Comparison of ENCODE assay signal across 15 mouse cellular contexts in the genomic region with DNA sequence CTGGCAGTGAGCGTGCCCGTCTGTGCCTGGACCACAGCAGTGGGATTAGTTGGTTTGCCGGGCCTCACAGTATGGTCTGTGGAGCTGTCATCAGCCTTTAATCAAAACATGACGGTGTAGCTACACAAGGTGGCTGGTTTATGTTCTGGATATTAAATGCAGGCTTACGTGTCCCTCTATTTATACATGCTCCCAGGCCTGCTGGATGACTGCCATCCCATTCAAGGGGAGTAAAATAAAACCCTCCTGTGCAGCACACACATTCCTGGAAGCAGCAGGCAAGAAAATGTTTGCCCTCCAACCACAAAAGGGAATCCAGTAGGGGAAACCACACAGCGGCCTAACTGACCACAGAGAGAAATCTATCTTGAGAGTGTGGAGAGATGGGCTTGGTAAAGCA. TPM values are rescaled to one million over a fixed set of nuclear protein-coding genes. Genes with fewer than 3 reads are reported as not detected.
A peak's percentile ranks its signal among the peaks of the same experiment; 100 is the strongest.
DNase-seq lines count a peak whose midpoint lies in the region; ATAC-seq and TF ChIP-seq lines count a peak whose summit lies in the region.
"Had no signal": no experiment of that assay in that cellular context is flagged by ENCODE, and none has a peak within 500 bp of the region (broad histone marks: within the 10 kb centered on the region; RNA-seq: fewer than 3 reads in every experiment).

No protein-coding gene starts in this region.

- no peaks in the 10 kb centered on the region for H3K27me3 ChIP-seq in heart, embryonic 12.5 days (replicated peaks)
- H3K27me3 ChIP-seq in heart, embryonic 10.5 days (ENCODE audit: insufficient read depth, poor library complexity, severe bottlenecking): no peaks in the 10 kb centered on the region
- peaks cover 75% of the 10 kb centered on the region for H3K27me3 ChIP-seq in Patski
- no peaks in the 10 kb centered on the region for H3K27me3 ChIP-seq in heart, embryonic 16.5 days (ENCODE audit: control insufficient read depth, insufficient read depth, low read length)
- no peaks in the 10 kb centered on the region for H3K27me3 ChIP-seq in limb, embryonic 14.5 days (ENCODE audit: control insufficient read depth, insufficient read depth, low read length)
- H3K27me3 ChIP-seq in liver, embryonic 12.5 days (replicated peaks): no peaks in the 10 kb centered on the region

- no peak overlapping the region for H3K4me3 ChIP-seq in heart, embryonic 12.5 days
- H3K4me3 ChIP-seq in heart, embryonic 10.5 days: no peak overlapping the region
- no peak overlapping the region for H3K4me3 ChIP-seq in heart, embryonic 16.5 days (ENCODE audit: low read length)
- H3K4me3 ChIP-seq in limb, embryonic 14.5 days (replicated peaks; ENCODE audit: low read length): no peak overlapping the region
- H3K4me3 ChIP-seq in liver, embryonic 12.5 days: no peak overlapping the region

- H3K27ac ChIP-seq in heart, embryonic 12.5 days (ENCODE audit: poor library complexity, severe bottlenecking): peak overlapping the region; percentile 80
- H3K27ac ChIP-seq in heart, embryonic 10.5 days: no peak overlapping the region
- H3K27ac ChIP-seq in heart, embryonic 16.5 days (ENCODE audit: low read length): peak overlapping the region; percentile 94
- no peak overlapping the region; the same call in 1 of the 2 replicates for H3K27ac ChIP-seq in limb, embryonic 14.5 days (replicated peaks; ENCODE audit: low read depth, low read length)
- no peak overlapping the region for H3K27ac ChIP-seq in liver, embryonic 12.5 days
- H3K27ac ChIP-seq: hindbrain, embryonic 14.5 days; liver, embryonic 14.5 days had no signal

- no peak for DNase-seq in heart, embryonic 10.5 days (ENCODE audit: low spot score)
- DNase-seq in Patski (ENCODE audit: low read depth, low spot score): peak; percentile 95
- DNase-seq in limb, embryonic 14.5 days (ENCODE audit: low spot score): peak; percentile 65
- DNase-seq in ovary, adult 18-20 months (ENCODE audit: low spot score): no peak
- DNase-seq: adrenal gland, postnatal 36 days; cerebellum, adult 11 months; kidney, postnatal 25 days; right cerebral cortex, postnatal 14 days had no signal

- no peak overlapping the region for H3K9ac ChIP-seq in heart, embryonic 12.5 days
- peak overlapping the region; percentile 43; the same call in 1 of the 2 replicates for H3K9ac ChIP-seq in heart, embryonic 16.5 days (ENCODE audit: low read length)
- no peak overlapping the region for H3K9ac ChIP-seq in limb, embryonic 14.5 days (ENCODE audit: low read depth, low read length, severe bottlenecking)
- H3K9ac ChIP-seq in liver, embryonic 12.5 days: no peak overlapping the region
- H3K9ac ChIP-seq: hindbrain, embryonic 14.5 days; liver, embryonic 14.5 days had no signal

- WGBS in heart, embryonic 12.5 days: 31% methylated on average over 6 of the region's 6 CpGs
- WGBS in heart, embryonic 10.5 days: 64% methylated on average over 6 of the region's 6 CpGs
- WGBS in heart, embryonic 16.5 days: 26% methylated on average over 6 of the region's 6 CpGs
- 18% methylated on average over 6 of the region's 6 CpGs for WGBS in limb, embryonic 14.5 days
- WGBS in liver, embryonic 12.5 days (ENCODE audit: insufficient replicate concordance): 52% methylated on average over 6 of the region's 6 CpGs

- POLR2A ChIA-PET in Patski (lab: Charles Lee): interaction anchor here (0.5 kb wide), 1 partner anchor 560 kb away, joined by 3 read pairs; no protein-coding TSS in a partner anchor

- H3K9me3 ChIP-seq in heart, embryonic 12.5 days (replicated peaks): no peaks in the 10 kb centered on the region
- no peaks in the 10 kb centered on the region for H3K9me3 ChIP-seq in heart, embryonic 10.5 days
- H3K9me3 ChIP-seq in heart, embryonic 16.5 days (replicated peaks; ENCODE audit: control insufficient read depth, low read length): no peaks in the 10 kb centered on the region
- H3K9me3 ChIP-seq in limb, embryonic 14.5 days (ENCODE audit: control insufficient read depth, low read length): no peaks in the 10 kb centered on the region
- H3K9me3 ChIP-seq in liver, embryonic 12.5 days (replicated peaks): no peaks in the 10 kb centered on the region

- H3K4me2 ChIP-seq in heart, embryonic 12.5 days: no peak overlapping the region; the same call in 1 of the 2 replicates
- peak overlapping the region; percentile 19; the same call in 1 of the 2 replicates for H3K4me2 ChIP-seq in heart, embryonic 16.5 days (ENCODE audit: low read depth, low read length)
- H3K4me2 ChIP-seq in limb, embryonic 14.5 days (replicated peaks; ENCODE audit: low read depth, low read length, severe bottlenecking): no peak overlapping the region
- no peak overlapping the region for H3K4me2 ChIP-seq in liver, embryonic 12.5 days
- H3K4me2 ChIP-seq: hindbrain, embryonic 14.5 days had no signal

- CTCF ChIA-PET in Patski (lab: Charles Lee): no interaction called here

- H3K4me1 ChIP-seq in heart, embryonic 12.5 days (replicated peaks): peaks cover 18% of the 10 kb centered on the region
- H3K4me1 ChIP-seq in heart, embryonic 10.5 days: peaks cover 5% of the 10 kb centered on the region; the same call in 1 of the 2 replicates
- peaks cover 15% of the 10 kb centered on the region for H3K4me1 ChIP-seq in heart, embryonic 16.5 days (ENCODE audit: control insufficient read depth, insufficient read depth, low read length)
- peaks cover 12% of the 10 kb centered on the region for H3K4me1 ChIP-seq in limb, embryonic 14.5 days (ENCODE audit: control insufficient read depth, insufficient read depth, low read length)
- H3K4me1 ChIP-seq in liver, embryonic 12.5 days: no peaks in the 10 kb centered on the region

- in situ Hi-C loops in Patski (cut with MboI; ENCODE audit: low pct_unique_long_range_greater_than_20kb): no loop called here

- TF ChIP-seq POLR2A in limb, embryonic 14.5 days (IDR thresholded peaks at IDR 0.05; ENCODE audit: borderline replicate concordance, extremely low read depth, insufficient read depth, insufficient read length): no peak

- H3K36me3 ChIP-seq in heart, embryonic 12.5 days: no peaks in the 10 kb centered on the region
- H3K36me3 ChIP-seq in heart, embryonic 10.5 days: no peaks in the 10 kb centered on the region
- H3K36me3 ChIP-seq in heart, embryonic 16.5 days (ENCODE audit: control insufficient read depth, insufficient read depth): no peaks in the 10 kb centered on the region
- H3K36me3 ChIP-seq in limb, embryonic 14.5 days (ENCODE audit: control insufficient read depth, insufficient read depth, low read length): no peaks in the 10 kb centered on the region
- no peaks in the 10 kb centered on the region for H3K36me3 ChIP-seq in liver, embryonic 12.5 days

- ATAC-seq in heart, embryonic 12.5 days (ENCODE audit: insufficient number of reproducible peaks, low FRiP score): peak; percentile 64
- ATAC-seq in Patski: peak; percentile 97
- peak; percentile 94 for ATAC-seq in heart, embryonic 16.5 days (replicated peaks; ENCODE audit: extremely low read depth, insufficient read depth, low FRiP score)
- ATAC-seq in limb, embryonic 14.5 days (ENCODE audit: low FRiP score, low read depth): peak; percentile 81
- no peak for ATAC-seq in erythroid progenitor cell, adult 5-6 weeks (replicated peaks; ENCODE audit: low FRiP score, poor library complexity, severe bottlenecking)
- ATAC-seq in liver, embryonic 12.5 days: no peak

- TF ChIP-seq CTCF in Patski (IDR thresholded peaks at IDR 0.05): no peak

RNA-seq across cellular contexts. Expression of a gene that starts 43.4 kb away (rescaled TPM):
- polyA plus RNA-seq in heart, embryonic 12.5 days (2016; fragmentation: Nextera tagmentation; extraction: Ambion mirVana): 14.8 and 17.5 TPM in 2 replicates
- polyA plus RNA-seq in heart, embryonic 10.5 days (2016; fragmentation: Nextera tagmentation; extraction: Ambion mirVana): 1.3 and 2.7 TPM in 2 replicates
- polyA plus RNA-seq in Patski (2021): not detected
- polyA plus RNA-seq in heart, embryonic 16.5 days (2015; fragmentation: Nextera tagmentation; extraction: Ambion mirVana): 10.0 and 12.7 TPM in 2 replicates
- 4.2 and 4.4 TPM in 2 replicates for polyA plus RNA-seq in limb, embryonic 14.5 days (2012; rRNA removed)
- polyA plus RNA-seq in limb, embryonic 14.5 days (2014; fragmentation: Nextera tagmentation; extraction: Ambion mirVana): 4.4 and 5.0 TPM in 2 replicates
- total RNA-seq in erythroid progenitor cell, adult 5-6 weeks (2015; ENCODE audit: low replicate concordance): not detected in 2 replicates
- not detected in 2 replicates for total RNA-seq in erythroid progenitor cell, adult 5-6 weeks (2017; ENCODE audit: low replicate concordance)
- 0.13 and 0.16 TPM in 2 replicates for polyA plus RNA-seq in liver, embryonic 12.5 days (2016; fragmentation: Nextera tagmentation; extraction: Ambion mirVana)
- total RNA-seq: neutrophil, adult 5-6 weeks had no signal

RNA-seq across cellular contexts. Expression of a gene that starts 44.7 kb away (rescaled TPM):
- polyA plus RNA-seq in heart, embryonic 12.5 days (2016; fragmentation: Nextera tagmentation; extraction: Ambion mirVana): 7.6 and 9.1 TPM in 2 replicates
- polyA plus RNA-seq in heart, embryonic 10.5 days (2016; fragmentation: Nextera tagmentation; extraction: Ambion mirVana): 4.6 and 6.1 TPM in 2 replicates
- 11.3 TPM for polyA plus RNA-seq in Patski (2021)
- 6.3 and 6.5 TPM in 2 replicates for polyA plus RNA-seq in heart, embryonic 16.5 days (2015; fragmentation: Nextera tagmentation; extraction: Ambion mirVana)
- polyA plus RNA-seq in limb, embryonic 14.5 days (2012; rRNA removed): 8.3 and 8.7 TPM in 2 replicates
- 6.9 and 7.8 TPM in 2 replicates for polyA plus RNA-seq in limb, embryonic 14.5 days (2014; fragmentation: Nextera tagmentation; extraction: Ambion mirVana)
- total RNA-seq in erythroid progenitor cell, adult 5-6 weeks (2015; ENCODE audit: low replicate concordance): 29.9 and 36.5 TPM in 2 replicates
- 18.5 and 35.1 TPM in 2 replicates for total RNA-seq in erythroid progenitor cell, adult 5-6 weeks (2017; ENCODE audit: low replicate concordance)
- 10.2 and 10.4 TPM in 2 replicates for polyA plus RNA-seq in liver, embryonic 12.5 days (2016; fragmentation: Nextera tagmentation; extraction: Ambion mirVana)

Comparison
In these comparisons a context has a peak if more than half of its experiments do, and no peak if none do; other contexts are left out.
1. H3K27ac ChIP-seq: peak in heart, embryonic 12.5 days (single experiment) and heart, embryonic 16.5 days (single experiment); none in heart, embryonic 10.5 days (single experiment), limb, embryonic 14.5 days (single experiment) and liver, embryonic 12.5 days (single experiment).
2. ATAC-seq: peak in heart, embryonic 12.5 days (single experiment), Patski (single experiment), heart, embryonic 16.5 days (single experiment) and limb, embryonic 14.5 days (single experiment); none in erythroid progenitor cell, adult 5-6 weeks (single experiment) and liver, embryonic 12.5 days (single experiment).
3. DNase-seq: peak in Patski (single experiment) and limb, embryonic 14.5 days (single experiment); none in heart, embryonic 10.5 days (single experiment) and ovary, adult 18-20 months (single experiment).